ENCODE assay signal across 8 mouse cellular contexts in genomic region chr3:152193177-152193576, GRCm38 (mm10). TPM values are rescaled to one million over a fixed set of nuclear protein-coding genes. Genes with fewer than 3 reads are reported as not detected.
DNase-seq lines count a peak whose midpoint lies in the region; ATAC-seq and TF ChIP-seq lines count a peak whose summit lies in the region.

No protein-coding gene starts in this region.

- DNase-seq in left cerebral cortex, adult 2 months (ENCODE audit: extremely low spot score in 1 of 2, low spot score in 2 of 2) = no peak
- no peak for DNase-seq in left cerebral cortex, adult 9 months (ENCODE audit: low spot score in 2 of 2)
- no peak for DNase-seq in embryonic facial prominence, embryonic 11.5 days (ENCODE audit: low spot score)
- DNase-seq in intestine, embryonic 14.5 days (ENCODE audit: low spot score) = no peak
- DNase-seq in adipocyte (ENCODE audit: low spot score) = no peak
- DNase-seq in left cerebral cortex, postnatal 14 days (ENCODE audit: low spot score in 2 of 2) = no peak

- H3K27me3 ChIP-seq in embryonic facial prominence, embryonic 11.5 days (ENCODE audit: control insufficient read depth, insufficient read depth, low read length) = no peaks in the 10 kb centered on the region
- H3K27me3 ChIP-seq in intestine, embryonic 14.5 days (replicated peaks; ENCODE audit: control insufficient read depth, insufficient read depth, low read length) = no peaks in the 10 kb centered on the region
- no peaks in the 10 kb centered on the region for H3K27me3 ChIP-seq in neural tube, embryonic 13.5 days

- H3K36me3 ChIP-seq in embryonic facial prominence, embryonic 11.5 days (replicated peaks; ENCODE audit: control insufficient read depth, insufficient read depth, low read depth, low read length) = no peaks in the 10 kb centered on the region
- H3K36me3 ChIP-seq in intestine, embryonic 14.5 days (ENCODE audit: control insufficient read depth, insufficient read depth, low read length) = no peaks in the 10 kb centered on the region
- no peaks in the 10 kb centered on the region for H3K36me3 ChIP-seq in neural tube, embryonic 13.5 days

- no peak for TF ChIP-seq CTCF in left cerebral cortex, adult 2 months (IDR thresholded peaks at IDR 0.05)

- peak overlapping the region; percentile 35 for H3K9ac ChIP-seq in embryonic facial prominence, embryonic 11.5 days (replicated peaks; ENCODE audit: low read length)
- H3K9ac ChIP-seq in intestine, embryonic 14.5 days (ENCODE audit: low read length) = peak overlapping the region; percentile 74
- H3K9ac ChIP-seq in neural tube, embryonic 13.5 days = peak overlapping the region; percentile 74

- H3K4me3 ChIP-seq in left cerebral cortex, adult 2 months = peak overlapping the region; percentile 79
- H3K4me3 ChIP-seq in embryonic facial prominence, embryonic 11.5 days (ENCODE audit: low read depth, low read length) = peak overlapping the region; percentile 36
- peak overlapping the region; percentile 65 for H3K4me3 ChIP-seq in intestine, embryonic 14.5 days (ENCODE audit: low read depth, low read length)
- H3K4me3 ChIP-seq in neural tube, embryonic 13.5 days = peak overlapping the region; percentile 46

- WGBS in embryonic facial prominence, embryonic 11.5 days = 9% methylated on average over 7 of the region's 7 CpGs
- WGBS in intestine, embryonic 14.5 days = under 1% methylated on average over 7 of the region's 7 CpGs
- 20% methylated on average over 7 of the region's 7 CpGs for WGBS in neural tube, embryonic 13.5 days

- peak overlapping the region; percentile 56 for H3K4me2 ChIP-seq in embryonic facial prominence, embryonic 11.5 days (ENCODE audit: low read depth, low read length)
- H3K4me2 ChIP-seq in intestine, embryonic 14.5 days (ENCODE audit: low read length) = peak overlapping the region; percentile 68
- peak overlapping the region; percentile 59 for H3K4me2 ChIP-seq in neural tube, embryonic 13.5 days

- H3K27ac ChIP-seq in left cerebral cortex, adult 2 months = peak overlapping the region; percentile 89
- peak overlapping the region; percentile 23 for H3K27ac ChIP-seq in embryonic facial prominence, embryonic 11.5 days (replicated peaks; ENCODE audit: low read depth, low read length)
- H3K27ac ChIP-seq in intestine, embryonic 14.5 days (ENCODE audit: low read depth) = peak overlapping the region; percentile 94
- peak overlapping the region; percentile 82 for H3K27ac ChIP-seq in neural tube, embryonic 13.5 days (replicated peaks)

- no peaks in the 10 kb centered on the region for H3K4me1 ChIP-seq in embryonic facial prominence, embryonic 11.5 days (ENCODE audit: control insufficient read depth, insufficient read depth, low read length)
- H3K4me1 ChIP-seq in intestine, embryonic 14.5 days (replicated peaks; ENCODE audit: control insufficient read depth, insufficient read depth, low read length) = peaks cover 15% of the 10 kb centered on the region; the same call in 1 of the 2 replicates
- peaks cover 33% of the 10 kb centered on the region for H3K4me1 ChIP-seq in neural tube, embryonic 13.5 days (replicated peaks)

- ATAC-seq in embryonic facial prominence, embryonic 11.5 days (replicated peaks; ENCODE audit: insufficient number of reproducible peaks, low FRiP score, low TSS enrichment, low read depth) = no peak
- no peak for ATAC-seq in intestine, embryonic 14.5 days (replicated peaks; ENCODE audit: low FRiP score, low TSS enrichment, low read depth)
- ATAC-seq in neural tube, embryonic 13.5 days (ENCODE audit: low read depth) = no peak
- ATAC-seq in monocyte, adult 5-6 weeks (replicated peaks; ENCODE audit: insufficient number of reproducible peaks, low FRiP score, low TSS enrichment, poor library complexity, severe bottlenecking) = no peak

- no peaks in the 10 kb centered on the region for H3K9me3 ChIP-seq in embryonic facial prominence, embryonic 11.5 days (replicated peaks; ENCODE audit: control insufficient read depth, low read length)
- H3K9me3 ChIP-seq in intestine, embryonic 14.5 days (ENCODE audit: control insufficient read depth, low read length) = no peaks in the 10 kb centered on the region
- H3K9me3 ChIP-seq in neural tube, embryonic 13.5 days = no peaks in the 10 kb centered on the region

- intact Hi-C loops in left cerebral cortex, adult 2 months (cut with DNase I) = loop anchor here (1.0 to 5.0 kb wide), 3 partner anchors 17 to 86 kb away; partner anchors contain the start of genes Dnajb4 and Fubp1
- intact Hi-C loops in left cerebral cortex, postnatal 14 days (cut with DNase I) = loop anchor here (2.0 to 5.0 kb wide), 2 partner anchors 16 to 86 kb away; no protein-coding TSS in a partner anchor

RNA-seq across cellular contexts. Expression of gene Dnajb4, which starts 16.9 kb away (rescaled TPM):
- 10 to 100 TPM; 75.4 to 78.2 TPM for total RNA-seq in left cerebral cortex, adult 2 months (2021)
- polyA plus RNA-seq in embryonic facial prominence, embryonic 11.5 days (2014; fragmentation: Nextera tagmentation; extraction: Ambion mirVana) = 31.1 and 32.6 TPM in 2 replicates
- 24.1 and 25.9 TPM in 2 replicates for polyA plus RNA-seq in intestine, embryonic 14.5 days (2014; fragmentation: Nextera tagmentation; extraction: Ambion mirVana)
- 38.5 and 43.4 TPM in 2 replicates for polyA plus RNA-seq in neural tube, embryonic 13.5 days (2015; fragmentation: Nextera tagmentation; extraction: Ambion mirVana)
- total RNA-seq in left cerebral cortex, postnatal 14 days (2021) = 10 to 100 TPM; 59.0 to 60.4 TPM
- 90.9 to 144 TPM (median 114 TPM) in 3 replicates for total RNA-seq in monocyte, adult 5-6 weeks (2017)

RNA-seq across cellular contexts. Expression of gene Fubp1, which starts 17.0 kb away (rescaled TPM):
- total RNA-seq in left cerebral cortex, adult 2 months (2021) = 100 to 1,000 TPM; 131 to 132 TPM
- polyA plus RNA-seq in embryonic facial prominence, embryonic 11.5 days (2014; fragmentation: Nextera tagmentation; extraction: Ambion mirVana) = 419 and 482 TPM in 2 replicates
- 228 and 242 TPM in 2 replicates for polyA plus RNA-seq in intestine, embryonic 14.5 days (2014; fragmentation: Nextera tagmentation; extraction: Ambion mirVana)
- polyA plus RNA-seq in neural tube, embryonic 13.5 days (2015; fragmentation: Nextera tagmentation; extraction: Ambion mirVana) = 267 and 280 TPM in 2 replicates
- 100 to 1,000 TPM; 106 to 112 TPM for total RNA-seq in left cerebral cortex, postnatal 14 days (2021)
- 165 to 273 TPM (median 214 TPM) in 3 replicates for total RNA-seq in monocyte, adult 5-6 weeks (2017)

RNA-seq across cellular contexts. Expression of gene Gipc2, which starts 27.1 kb away (rescaled TPM):
- 1 to 10 TPM; 2.8 to 3.2 TPM for total RNA-seq in left cerebral cortex, adult 2 months (2021)
- polyA plus RNA-seq in embryonic facial prominence, embryonic 11.5 days (2014; fragmentation: Nextera tagmentation; extraction: Ambion mirVana) = 4.2 TPM in 2 replicates
- 96.5 and 103 TPM in 2 replicates for polyA plus RNA-seq in intestine, embryonic 14.5 days (2014; fragmentation: Nextera tagmentation; extraction: Ambion mirVana)
- 4.4 and 5.7 TPM in 2 replicates for polyA plus RNA-seq in neural tube, embryonic 13.5 days (2015; fragmentation: Nextera tagmentation; extraction: Ambion mirVana)
- total RNA-seq in left cerebral cortex, postnatal 14 days (2021) = 1 to 10 TPM; 3.1 to 4.1 TPM
- 2.5 to 6.6 TPM in 2 of 3 replicates, not detected in the other for total RNA-seq in monocyte, adult 5-6 weeks (2017)

Comparison
In these comparisons a context has a peak if more than half of its experiments do, and no peak if none do; other contexts are left out.
1. H3K27ac ChIP-seq: peak in every context shown above with its lines; median percentile 94 in intestine, embryonic 14.5 days; 89 in left cerebral cortex, adult 2 months; 82 in neural tube, embryonic 13.5 days; 23 in embryonic facial prominence, embryonic 11.5 days.